Mouse (Mus musculus) intestine, postnatal 0 days (tissue): ENCODE data around the gene Ptprt. TPM values are rescaled to one million over a fixed set of nuclear protein-coding genes. Genes with fewer than 3 reads are reported as not detected.

Experiments
- ATAC-seq: fragments of 200-750 bp; cut with Nextera tagmentation; 2 replicates; pipeline ENCODE4 v1.8.0; 2017; ENCODE audit warnings: mild to moderate bottlenecking, moderate TSS enrichment, moderate library complexity
- H3K27ac ChIP-seq: fragments of 300-500 bp; sonication (generic); 2 replicates; pipeline ENCODE4 v1.5.1; 2014; ENCODE audit warnings: mild to moderate bottlenecking, low read depth, low read length, moderate library complexity
- H3K27me3 ChIP-seq: fragments of 300-500 bp; sonication (generic); replicated peaks from 2 replicates; pipeline ENCODE4 v1.6.1; 2014; ENCODE audit warnings: low read length, mixed read lengths; ENCODE audit not compliant: control insufficient read depth, insufficient read depth
- H3K36me3 ChIP-seq: fragments of 300-500 bp; sonication (generic); 2 replicates; pipeline ENCODE4 v1.6.1; 2014; ENCODE audit warnings: mild to moderate bottlenecking, moderate library complexity; ENCODE audit not compliant: control insufficient read depth, insufficient read depth
- H3K4me1 ChIP-seq: fragments of 300-500 bp; sonication (generic); replicated peaks from 2 replicates; pipeline ENCODE4 v1.6.1; 2014; ENCODE audit warnings: antibody characterized with exemption, low read length, mixed read lengths; ENCODE audit not compliant: control insufficient read depth, insufficient read depth
- H3K4me2 ChIP-seq: fragments of 300-500 bp; sonication (generic); replicated peaks from 2 replicates; pipeline ENCODE4 v1.6.1; 2014; ENCODE audit warnings: low read depth, mild to moderate bottlenecking, moderate library complexity
- H3K4me3 ChIP-seq: fragments of 300-500 bp; sonication (generic); 2 replicates; pipeline ENCODE4 v1.5.1; 2014; ENCODE audit warnings: low read depth, low read length
- H3K9ac ChIP-seq: fragments of 300-500 bp; sonication (generic); 2 replicates; pipeline ENCODE4 v1.6.1; 2014; ENCODE audit warnings: mild to moderate bottlenecking, low read depth, low read length
- H3K9me3 ChIP-seq: fragments of 300-500 bp; sonication (generic); 2 replicates; pipeline ENCODE4 v1.6.1; 2016; ENCODE audit warnings: mixed run types; ENCODE audit not compliant: control insufficient read depth
- CTCF ChIP-seq: sonication (generic); IDR thresholded peaks from 2 replicates; pipeline ENCODE4 v1.5.1; 2016; ENCODE audit warnings: low read depth, mild to moderate bottlenecking, control low read depth, antibody characterized with exemption, moderate library complexity
- WGBS: fragments of 180-500 bp; shearing (Covaris S2); extraction: QIAGEN DNeasy Blood & Tissue Kit; methylation state at CpG from one replicate; pipeline ENCODE4 v1.1.7; 2014; 5-methylcytosine and 5-hydroxymethylcytosine counted together
- polyA plus RNA-seq: library from polyadenylated mRNA; unstranded; fragments of >200 nt; fragmentation: Nextera tagmentation; extraction: Ambion mirVana; gene quantifications from 2 replicates; pipeline ENCODE4 v1.2.1, GENCODE M21; 2015

Ptprt gene
- polyA plus RNA-seq, 1 experiment from 2014 or later = 0.59 TPM

DNA sequence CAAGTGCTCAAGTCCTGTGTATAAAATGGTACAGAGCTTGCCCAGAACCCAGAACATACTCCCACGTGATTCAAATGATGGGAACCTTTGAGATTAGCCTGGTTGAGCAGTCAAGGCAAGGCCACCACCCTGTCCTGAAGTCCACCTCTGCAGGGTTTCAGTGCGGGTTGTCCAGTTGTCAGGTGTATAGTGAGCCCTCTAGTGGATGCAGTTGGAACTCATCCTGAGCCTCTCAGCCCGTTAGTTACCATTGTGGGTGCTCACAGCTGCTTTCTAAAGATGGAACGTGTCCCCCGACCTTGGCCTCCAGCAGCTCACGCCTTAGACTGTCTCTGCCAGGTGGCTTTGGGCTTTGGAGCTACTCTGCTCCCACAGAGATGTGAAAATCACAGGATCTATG lies 21.7 kb upstream of the Ptprt start:
- peak; percentile 78 for TF ChIP-seq CTCF
- ATAC-seq = no peak
- Histone ChIP-seq H3K4me2 (no peak overlapping the region), H3K4me1 (no peaks in the 10 kb centered on the region), H3K4me3 (no peak overlapping the region), H3K9ac (no peak overlapping the region), H3K36me3 (no peaks in the 10 kb centered on the region), H3K9me3 (no peaks in the 10 kb centered on the region), H3K27me3 (no peaks in the 10 kb centered on the region), H3K27ac (no peak overlapping the region)
- WGBS = 11% methylated on average over 6 of the region's 6 CpGs

- Histone ChIP-seq H3K4me2 (no peak overlapping the region), H3K4me3 (no peak overlapping the region), H3K36me3 (no peaks in the 10 kb centered on the region), H3K27ac (no peak overlapping the region), H3K4me1 (no peaks in the 10 kb centered on the region), H3K9me3 (no peaks in the 10 kb centered on the region), H3K9ac (no peak overlapping the region), H3K27me3 (peaks cover 42% of the 10 kb centered on the region)
- 18% methylated on average over 1 of the region's 1 CpGs for WGBS
- ATAC-seq = no peak
- no peak for TF ChIP-seq CTCF
Observed at GRCm38 (mm10) chr2:162662431-162662970, 1.6 kb upstream of the Ptprt start.

DNA sequence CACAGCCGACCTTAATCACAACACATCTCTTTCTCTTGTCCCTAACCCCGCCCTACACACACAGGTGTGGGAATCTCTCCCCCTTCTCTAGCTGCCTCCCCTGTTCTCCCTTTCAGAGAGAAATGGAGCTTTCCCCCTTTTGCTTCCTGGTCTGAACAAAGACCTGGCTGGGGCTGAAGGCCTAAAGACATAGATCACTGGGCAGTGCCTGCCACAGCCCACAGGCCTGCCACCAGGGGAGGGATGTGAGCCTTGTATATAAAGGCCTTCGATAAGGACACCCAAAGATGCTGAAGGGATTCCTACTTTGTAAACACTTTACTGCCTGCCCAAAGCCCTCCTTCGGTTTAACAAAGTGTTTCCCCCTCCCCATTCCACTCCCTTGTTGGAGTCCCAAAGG lies 786 bp upstream of the Ptprt start:
- no peak overlapping the region for H3K4me2 ChIP-seq

GRCm38 (mm10) chr2:162660231-162660940 lies 561 bp downstream of the Ptprt start:
- Histone ChIP-seq H3K9me3 (no peaks in the 10 kb centered on the region), H3K4me3 (peak overlapping the region; percentile 43), H3K4me1 (no peaks in the 10 kb centered on the region), H3K4me2 (peak overlapping the region; percentile 77), H3K27me3 (peaks cover 43% of the 10 kb centered on the region), H3K9ac (no peak overlapping the region), H3K36me3 (no peaks in the 10 kb centered on the region), H3K27ac (no peak overlapping the region)
- under 1% methylated on average over 47 of the region's 57 CpGs for WGBS
- TF ChIP-seq CTCF = no peak
- ATAC-seq = no peak

More for the DNA sequence above, 786 bp upstream of the Ptprt start:
- WGBS = 17% methylated on average over 4 of the region's 4 CpGs
- Histone ChIP-seq H3K27ac (no peak overlapping the region), H3K36me3 (no peaks in the 10 kb centered on the region), H3K4me1 (no peaks in the 10 kb centered on the region), H3K27me3 (peaks cover 43% of the 10 kb centered on the region), H3K9ac (no peak overlapping the region), H3K4me3 (no peak overlapping the region), H3K9me3 (no peaks in the 10 kb centered on the region)
- ATAC-seq = no peak
- TF ChIP-seq CTCF = no peak

DNA sequence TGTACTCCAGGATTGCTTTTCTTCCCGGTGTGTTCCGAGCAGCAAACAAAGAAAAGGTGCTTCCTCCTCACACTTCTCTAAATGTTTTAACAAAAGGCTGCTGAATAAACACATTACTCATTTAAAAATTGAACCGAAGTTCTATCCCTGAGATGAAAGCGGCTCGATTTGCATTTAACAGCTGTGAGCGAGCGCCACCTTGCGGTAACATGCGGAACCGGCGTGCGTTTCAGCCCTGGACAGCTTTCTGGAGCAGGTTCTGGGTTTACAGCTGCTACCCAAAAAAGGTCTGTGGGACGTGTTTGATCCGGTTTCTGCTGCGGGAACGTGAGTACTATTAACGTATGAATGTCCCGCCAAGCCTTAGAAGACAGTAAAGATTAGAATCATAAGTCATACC lies 1.9 kb downstream of the Ptprt start:
- H3K9me3 ChIP-seq = no peaks in the 10 kb centered on the region
- under 1% methylated on average over 18 of the region's 18 CpGs for WGBS
- H3K4me2 ChIP-seq = peak overlapping the region; percentile 39
- no peaks in the 10 kb centered on the region for H3K36me3 ChIP-seq
- H3K27ac ChIP-seq = no peak overlapping the region
- peaks cover 43% of the 10 kb centered on the region for H3K27me3 ChIP-seq
- TF ChIP-seq CTCF = peak; percentile 94
- peak; percentile 24; the same call in 1 of the 2 replicates for ATAC-seq
- no peak overlapping the region for H3K9ac ChIP-seq
- H3K4me1 ChIP-seq = no peaks in the 10 kb centered on the region
- H3K4me3 ChIP-seq = no peak overlapping the region

DNA sequence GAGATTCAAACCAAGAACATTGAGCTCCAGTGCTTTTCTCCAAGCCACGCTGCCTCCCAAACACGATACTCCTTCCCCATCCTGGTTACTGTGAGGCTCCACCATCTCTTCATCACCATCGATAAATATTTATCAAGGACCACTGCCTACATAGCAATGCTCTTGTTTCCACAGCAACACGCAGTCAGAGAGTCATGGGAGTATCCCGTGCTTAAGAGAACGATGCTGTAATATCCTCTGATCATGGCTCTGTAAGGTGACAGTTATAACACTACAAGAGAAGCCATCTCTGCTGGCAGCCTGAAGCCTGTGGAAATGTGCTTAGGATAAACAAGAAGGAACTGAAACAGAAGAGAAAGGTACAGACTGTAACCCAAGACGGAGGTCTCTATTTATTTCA lies 3.4 kb downstream of the Ptprt start:
- Histone ChIP-seq H3K36me3 (no peaks in the 10 kb centered on the region), H3K27me3 (peaks cover 43% of the 10 kb centered on the region), H3K4me1 (no peaks in the 10 kb centered on the region), H3K9me3 (no peaks in the 10 kb centered on the region), H3K27ac (no peak overlapping the region), H3K4me2 (no peak overlapping the region), H3K9ac (no peak overlapping the region), H3K4me3 (no peak overlapping the region)
- TF ChIP-seq CTCF = no peak
- no peak for ATAC-seq
- 46% methylated on average over 7 of the region's 7 CpGs for WGBS
